Mouse (Mus musculus) lung, adult 2 months (tissue): ENCODE results near the gene Afap1l2.

ENCODE experiments used
- CTCF ChIP-seq: fragments of 200-500 bp; IDR thresholded peaks from 2 replicates; pipeline ENCODE4 v1.5.1; 2011; ENCODE audit warnings: mild to moderate bottlenecking, low read length, control low read depth; ENCODE audit not compliant: insufficient read depth
- POLR2A ChIP-seq: fragments of 200-500 bp; IDR thresholded peaks from 2 replicates; pipeline ENCODE4 v1.6.1; 2011; ENCODE audit warnings: low read depth, mild to moderate bottlenecking, control low read depth, low read length, borderline replicate concordance; ENCODE audit errors: extremely low read depth

GRCm38 (mm10) chr19:57047671-57048320, 39.8 kb upstream of the Afap1l2 start:
- TF ChIP-seq CTCF (no peak), POLR2A (no peak)
